Mouse (Mus musculus): ENCODE results near the gene Spryd3.

DNA sequence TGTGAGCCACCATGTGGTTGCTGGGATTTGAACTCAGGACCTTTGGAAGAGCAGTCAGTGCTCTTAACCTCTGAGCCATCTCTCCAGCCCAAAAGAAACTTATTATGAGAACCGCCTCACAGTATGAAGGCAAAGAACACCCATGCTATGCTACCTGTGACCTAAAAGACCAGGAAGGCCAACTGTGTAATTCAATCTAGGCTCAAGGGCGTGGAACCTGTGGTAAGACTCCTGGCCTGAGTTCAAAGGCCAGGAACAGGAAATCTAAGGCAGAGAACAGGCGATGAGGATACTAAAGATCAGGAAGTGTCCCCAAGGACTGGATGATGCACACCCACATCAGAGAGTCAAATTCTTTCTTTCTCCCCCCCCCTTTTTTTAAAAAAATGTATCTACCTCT lies 37.5 kb upstream of the Spryd3 start:
- no peak for TF ChIP-seq POLR2A (IDR thresholded peaks at IDR 0.05; ENCODE audit: borderline replicate concordance, low read depth, low read length)
- no peak for TF ChIP-seq CTCF (IDR thresholded peaks at IDR 0.05; ENCODE audit: low read depth, low read length)

Measured in bone marrow macrophage, adult 2 months (primary cell).